Mouse (Mus musculus): ENCODE data around the gene Slc25a45.
"Not testable (repeated sequence)": the region's sequence is repeated elsewhere in the genome, so short reads cannot be mapped to it uniquely, and the experiment has no call there.

Slc25a45 gene

DNA sequence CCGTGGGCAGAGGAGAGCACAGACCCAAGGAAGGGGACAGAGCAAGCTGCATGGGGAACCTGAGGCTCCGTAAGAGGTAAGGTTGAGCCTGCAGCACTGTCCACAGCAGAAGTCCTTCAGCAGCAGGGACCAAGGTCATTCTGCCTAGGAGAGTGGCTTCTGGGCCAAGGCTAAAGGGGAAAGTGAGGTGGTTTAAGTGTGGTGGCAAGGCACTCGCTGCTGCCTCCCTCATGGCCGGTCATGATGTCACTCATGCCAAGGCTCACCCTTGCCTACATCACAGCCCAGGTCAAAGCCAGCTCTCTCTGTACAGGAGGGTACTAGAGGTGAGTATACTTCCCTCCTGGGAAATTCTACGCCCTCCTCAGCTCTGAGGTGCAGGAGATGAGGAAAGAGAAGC lies 13.8 kb upstream of the Slc25a45 start:
- DNase-seq, result no peak

GRCm38 (mm10) chr19:5864710-5865398 lies 12.8 kb upstream of the Slc25a45 start:
- no peak for DNase-seq

GRCm38 (mm10) chr19:5868096-5868495 lies 9.5 kb upstream of the Slc25a45 start:
- DNase-seq, result no peak

- no peak for DNase-seq
These were observed 6.3 kb upstream of the Slc25a45 start for GRCm38 (mm10) chr19:5871273-5871672.

DNA sequence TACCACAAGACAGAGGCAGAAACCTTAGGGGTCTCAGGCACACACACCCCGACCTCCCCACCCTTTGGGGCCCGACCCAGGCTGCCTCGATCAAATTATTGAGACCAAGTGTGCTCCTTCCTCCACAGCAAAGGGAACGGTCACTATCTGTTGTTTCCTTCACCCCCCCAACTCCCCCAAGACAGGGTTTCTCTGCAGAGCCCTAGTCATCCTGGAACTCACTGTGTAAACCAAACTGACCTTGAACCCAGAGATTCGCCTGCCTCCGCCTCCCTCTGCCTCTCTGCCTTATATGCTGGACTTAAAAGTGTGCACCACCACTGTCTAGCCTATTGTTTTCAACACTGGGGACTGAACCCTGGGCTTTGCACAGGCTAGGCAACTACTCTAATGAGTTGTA lies 5.9 kb upstream of the Slc25a45 start:
- DNase-seq, result no peak

DNA sequence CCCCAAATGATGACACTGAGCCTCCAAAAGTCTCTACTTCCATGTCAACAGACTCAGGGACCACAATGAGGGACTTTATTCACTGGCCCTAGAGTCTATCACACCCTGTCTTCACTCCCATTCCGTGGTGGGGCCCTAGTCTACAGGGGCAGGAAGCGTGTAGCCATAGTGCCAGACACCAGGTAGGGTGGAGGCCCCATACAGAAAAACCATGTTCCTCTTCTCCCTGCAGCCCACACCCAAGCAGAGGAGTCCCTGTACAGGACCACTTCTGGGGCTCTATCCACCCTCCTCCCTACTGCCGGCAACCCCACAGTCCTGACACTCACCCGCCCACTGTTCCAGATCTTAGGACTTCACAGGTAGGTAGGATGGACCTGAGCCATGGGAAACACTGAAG lies 5.1 kb upstream of the Slc25a45 start:
- DNase-seq, result no peak

- no peak for DNase-seq
These were observed 4.6 kb upstream of the Slc25a45 start for GRCm38 (mm10) chr19:5872931-5873556.

DNA sequence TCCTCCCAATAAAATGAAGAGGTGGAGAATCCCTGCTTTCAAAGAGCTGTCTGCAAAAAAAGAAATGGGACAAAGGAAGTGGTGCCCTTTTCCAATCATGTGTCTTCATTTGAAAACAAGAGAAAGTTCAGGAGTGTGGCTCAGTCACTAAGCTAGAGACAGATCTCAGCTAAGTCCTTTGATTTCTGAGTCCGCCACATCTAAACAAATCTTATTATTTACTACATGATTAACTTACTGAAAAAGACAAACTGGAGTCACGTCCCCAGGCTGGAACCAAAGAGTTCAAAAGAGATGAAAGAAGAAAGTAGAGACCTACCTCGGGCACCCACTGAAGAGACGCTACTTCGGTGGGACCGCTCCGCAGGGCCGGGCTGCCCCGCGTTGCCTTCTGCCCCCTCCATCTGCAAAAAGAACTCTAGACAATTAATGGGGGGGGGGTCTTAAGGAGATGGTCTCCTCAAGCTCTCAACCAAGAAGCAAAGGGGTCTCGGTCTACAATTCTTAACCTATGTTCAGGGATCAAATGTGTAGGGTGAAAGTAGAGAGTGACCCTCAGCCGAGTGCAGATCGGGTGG lies 3.1 kb upstream of the Slc25a45 start:
- DNase-seq, result no peak

DNA sequence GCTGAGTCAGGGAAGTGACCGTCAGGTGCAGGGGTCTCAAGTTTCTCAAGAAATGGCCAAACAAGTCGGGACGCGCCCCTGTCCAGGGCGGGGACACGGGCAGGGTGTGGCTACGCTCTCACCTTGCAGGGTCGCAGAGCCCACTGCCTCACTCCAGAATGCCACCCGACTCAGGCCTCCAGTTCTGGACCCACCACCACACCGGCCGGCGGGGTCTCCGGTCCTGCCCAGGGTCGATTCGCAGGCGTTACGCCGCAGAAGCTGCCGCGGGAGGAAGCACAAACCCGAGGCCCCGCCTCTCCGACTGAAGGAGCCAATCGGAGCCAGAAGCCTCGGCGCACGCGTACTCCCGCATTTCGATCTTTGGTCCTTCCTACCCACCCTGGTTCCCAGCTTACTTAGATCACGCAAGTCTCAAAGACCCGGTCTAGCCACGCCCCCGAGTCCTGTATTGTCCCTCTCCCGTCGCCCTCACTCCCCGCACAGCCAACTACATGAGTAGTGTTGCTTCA lies 2.6 kb upstream of the Slc25a45 start, which contains the start of gene Frmd8:
Gene Frmd8, minus strand, starts transcription at position 306 of the 512 bp plus-strand sequence.
- peak; percentile 89 for DNase-seq

DNA sequence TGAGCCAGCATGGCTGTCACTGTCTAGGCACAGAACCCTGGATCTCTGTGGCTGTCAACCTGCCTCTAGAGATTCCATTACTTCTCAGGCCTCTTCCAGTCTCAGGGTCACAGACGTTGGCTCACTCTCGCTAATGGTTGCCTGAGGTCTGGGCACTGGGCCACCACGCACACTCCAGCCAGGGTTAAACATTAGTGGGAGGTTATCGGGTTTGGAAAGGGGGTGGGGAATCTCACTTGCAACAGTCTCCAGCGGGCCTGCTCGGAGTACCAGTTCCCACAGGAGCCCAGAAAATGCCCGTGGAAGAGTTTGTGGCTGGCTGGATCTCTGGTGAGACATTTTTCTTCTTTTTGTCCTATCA lies 734 bp downstream of the Slc25a45 start:
- no peak for DNase-seq

DNA sequence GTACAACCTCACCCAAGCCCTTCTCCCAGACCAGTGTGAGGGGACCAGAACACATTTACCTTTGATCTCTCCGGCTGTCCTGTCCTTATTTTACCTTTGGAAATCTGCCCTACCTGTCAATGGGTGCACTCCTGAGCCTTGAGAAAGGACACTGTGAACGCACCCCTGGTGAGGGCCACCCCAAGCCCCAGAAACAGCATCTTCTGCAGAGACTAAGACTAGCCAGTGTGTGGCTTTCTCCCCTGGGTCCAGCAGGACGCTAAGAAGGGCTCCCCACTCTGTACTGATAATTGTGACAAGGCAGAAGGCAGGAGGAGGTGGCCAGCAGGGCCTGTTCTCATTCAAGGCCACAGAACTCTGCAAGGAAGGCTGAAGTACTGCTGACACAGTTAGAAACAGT lies 1.3 kb downstream of the Slc25a45 start:
- DNase-seq, result no peak

DNA sequence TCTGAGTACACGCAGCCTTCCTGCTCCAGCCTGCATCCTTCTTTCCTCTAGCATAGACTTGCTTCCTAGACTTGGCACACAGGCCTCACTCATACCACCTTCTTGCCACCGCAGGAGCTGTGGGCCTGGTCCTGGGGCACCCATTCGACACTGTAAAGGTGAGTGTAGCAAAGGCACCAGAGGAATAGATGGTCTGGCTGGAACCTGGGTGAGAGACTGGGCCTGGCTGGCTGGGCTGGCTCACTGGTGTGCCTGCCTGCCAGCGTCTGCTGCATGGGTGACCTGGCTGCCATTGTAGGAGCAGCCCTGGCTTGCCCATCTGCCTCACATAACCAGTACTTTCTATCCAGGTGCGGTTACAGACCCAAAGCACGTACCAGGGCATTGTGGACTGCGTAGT lies 2.1 kb downstream of the Slc25a45 start:
- no peak for DNase-seq

DNA sequence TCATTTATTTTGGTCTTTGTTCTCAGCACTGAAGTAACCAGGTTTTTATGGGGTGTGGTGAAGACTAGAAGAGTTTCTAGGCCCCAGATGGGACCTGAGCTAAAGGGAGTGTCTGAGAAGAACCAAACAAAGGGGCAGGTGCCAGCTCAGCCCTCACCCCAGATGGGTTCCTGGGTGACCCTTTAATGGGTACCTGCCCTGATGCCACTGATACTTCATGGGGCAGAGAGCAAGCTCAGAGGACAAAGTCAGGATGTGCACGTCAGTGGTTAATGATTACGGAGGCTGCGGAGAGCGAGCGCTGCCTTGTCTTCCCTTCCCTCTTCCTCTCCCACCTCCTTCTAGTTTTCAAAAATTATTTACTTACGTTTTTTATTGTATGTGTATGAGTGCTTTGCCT lies 3.5 kb downstream of the Slc25a45 start:
- no peak for DNase-seq

DNA sequence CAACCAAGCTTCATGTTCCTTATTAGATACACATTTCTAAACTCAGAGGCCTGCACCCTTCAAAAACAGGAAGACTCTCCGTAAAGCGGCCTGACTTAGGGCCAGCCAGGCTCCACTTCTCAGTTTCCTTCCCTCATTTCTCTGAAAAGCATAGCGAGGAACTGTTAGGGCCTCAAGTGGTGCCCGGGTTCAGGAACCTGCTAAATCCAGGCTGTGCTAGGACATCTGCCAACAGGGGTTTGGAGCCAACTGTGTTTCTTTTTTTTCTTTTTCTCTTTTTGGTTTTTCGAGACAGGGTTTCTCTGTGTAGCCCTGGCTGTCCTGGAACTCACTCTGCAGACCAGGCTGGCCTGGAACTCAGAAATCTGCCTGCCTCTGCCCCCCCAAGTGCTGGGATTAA lies 4.5 kb downstream of the Slc25a45 start:
- not testable (repeated sequence) for DNase-seq

- no peak for DNase-seq
These were observed 6.3 kb downstream of the Slc25a45 start for GRCm38 (mm10) chr19:5883935-5884334.

- DNase-seq, result no peak
These were observed 8.2 kb downstream of the Slc25a45 start for GRCm38 (mm10) chr19:5885838-5886237.

DNA sequence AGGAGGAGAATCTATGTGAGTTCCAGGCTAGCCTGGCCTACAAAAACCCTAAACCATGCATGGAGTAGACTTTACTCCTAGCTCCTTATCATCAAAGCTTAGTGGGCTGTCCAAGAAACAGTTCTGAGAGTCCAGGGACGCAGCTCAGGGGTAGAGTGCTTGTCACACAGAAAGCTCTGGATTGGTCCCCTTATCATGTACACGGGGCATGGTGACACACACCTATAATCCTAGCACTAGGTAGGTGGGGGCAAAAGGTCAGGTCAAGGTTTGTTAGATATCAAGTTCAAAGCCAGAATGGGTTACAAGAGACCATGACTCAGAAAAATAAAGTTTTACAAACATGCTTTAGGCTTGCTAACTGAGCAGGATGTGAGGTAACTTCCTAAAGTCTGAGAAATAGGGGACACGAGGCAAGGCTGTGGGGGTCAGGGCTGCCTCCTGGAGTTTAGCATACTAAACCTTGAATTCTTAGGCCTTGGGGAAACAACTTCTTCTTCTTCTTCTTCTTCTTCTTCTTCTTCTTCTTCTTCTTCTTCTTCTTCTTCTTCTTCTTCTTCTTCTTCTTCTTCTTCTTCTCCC lies 9.7 kb downstream of the Slc25a45 start:
- DNase-seq, result no peak

GRCm38 (mm10) chr19:5889211-5889610 lies 11.6 kb downstream of the Slc25a45 start:
- DNase-seq, result no peak

- DNase-seq, result no peak
These were observed 14.1 kb downstream of the Slc25a45 start for GRCm38 (mm10) chr19:5891521-5892258.

DNA sequence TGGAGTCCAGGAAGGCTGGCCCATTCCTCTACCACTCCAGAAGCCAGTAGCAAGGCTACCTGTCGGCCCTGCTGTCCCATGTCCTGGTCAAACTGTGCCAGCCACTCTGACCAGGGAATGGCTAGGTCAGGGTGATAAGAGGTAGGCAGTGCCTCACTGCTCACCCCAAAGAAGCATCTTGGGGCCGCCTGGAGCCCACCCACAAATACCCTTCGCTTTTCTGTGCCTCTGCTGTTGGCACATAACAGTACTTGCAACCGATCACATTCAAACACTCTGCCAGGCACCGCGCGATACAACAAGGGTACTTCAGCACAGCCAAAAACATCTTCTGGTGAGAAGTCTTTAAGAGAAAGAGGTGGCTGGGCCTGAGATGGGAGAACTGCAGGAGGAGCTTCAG lies 14.7 kb downstream of the Slc25a45 start:
- DNase-seq, result no peak

DNA sequence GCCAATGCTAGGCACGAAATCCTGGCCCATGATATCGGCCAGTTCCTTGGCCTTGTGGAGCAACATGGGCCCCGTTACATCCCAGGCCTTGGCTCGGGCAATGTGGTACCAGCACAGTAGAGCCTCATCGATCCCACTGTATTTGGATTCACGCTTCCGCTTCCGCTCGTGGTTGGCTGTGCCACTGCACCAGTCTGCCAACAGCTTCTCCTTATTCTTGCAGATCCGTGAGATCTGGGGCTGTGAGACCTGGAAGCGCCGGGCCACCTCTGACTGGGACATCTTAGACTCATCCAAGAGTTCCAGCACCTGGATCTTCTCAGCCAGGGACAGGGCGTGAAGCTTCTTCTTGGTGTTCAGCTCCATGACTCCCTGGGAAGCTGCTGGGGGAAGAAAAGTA lies 15.1 kb downstream of the Slc25a45 start:
- no peak for DNase-seq

- DNase-seq, result no peak
These were observed 15.8 kb downstream of the Slc25a45 start for GRCm38 (mm10) chr19:5893282-5894001.

Data from right cerebral cortex, postnatal 25 days (tissue).